Mouse (Mus musculus) lung, postnatal 14 days (tissue): Measurements from ENCODE around the gene Nr1h4.

Experiments used
- DNase-seq: peaks from one replicate; pipeline ENCODE4 v3.0.0; 2021

Gene Nr1h4

GRCm38 (mm10) chr10:89520381-89520780 is 13.0 kb downstream of the Nr1h4 start:
- DNase-seq, result no peak

- DNase-seq, result no peak
Measured at GRCm38 (mm10) chr10:89519226-89519625, 14.2 kb downstream of the Nr1h4 start.

- DNase-seq, result no peak
Measured at GRCm38 (mm10) chr10:89518365-89518764, 15.0 kb downstream of the Nr1h4 start.

DNA sequence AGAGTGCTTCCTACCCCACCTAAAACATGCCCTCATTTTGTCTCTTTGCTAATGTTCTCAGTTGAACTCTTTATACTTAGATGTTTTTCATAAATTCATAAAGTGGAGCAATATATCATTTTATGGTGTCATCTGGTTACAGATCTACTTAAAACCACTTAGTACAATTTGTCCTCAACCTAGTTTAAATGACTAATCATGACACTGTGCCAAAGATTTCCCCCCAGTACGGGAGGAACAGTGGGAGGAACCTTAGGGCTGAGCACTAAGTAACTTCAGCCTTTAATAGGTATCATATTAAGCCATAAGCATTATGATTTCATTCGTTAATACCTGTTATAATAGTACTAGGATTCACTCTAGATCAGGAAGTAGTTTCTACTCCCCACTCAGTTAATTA is 17.6 kb downstream of the Nr1h4 start:
- DNase-seq, result no peak

DNA sequence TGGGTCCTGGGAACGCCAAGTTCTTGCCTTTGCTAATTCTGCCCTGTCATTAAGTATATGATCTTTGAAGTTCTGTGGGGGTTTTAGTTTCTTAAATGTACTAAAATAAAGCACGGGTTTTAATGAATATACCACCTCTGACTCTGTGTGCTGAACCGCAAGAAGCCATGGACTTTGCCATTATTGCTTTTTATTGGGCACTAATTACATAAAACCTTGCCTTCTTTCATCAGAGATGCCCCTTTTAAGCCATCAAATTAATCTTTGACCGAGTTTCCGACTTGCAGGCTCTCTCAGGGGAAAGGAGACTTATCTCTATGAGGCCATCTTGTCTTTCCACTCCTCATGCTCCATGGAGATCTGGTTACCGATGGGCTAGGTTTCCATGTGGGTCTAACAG is 20.8 kb downstream of the Nr1h4 start:
- no peak for DNase-seq

DNA sequence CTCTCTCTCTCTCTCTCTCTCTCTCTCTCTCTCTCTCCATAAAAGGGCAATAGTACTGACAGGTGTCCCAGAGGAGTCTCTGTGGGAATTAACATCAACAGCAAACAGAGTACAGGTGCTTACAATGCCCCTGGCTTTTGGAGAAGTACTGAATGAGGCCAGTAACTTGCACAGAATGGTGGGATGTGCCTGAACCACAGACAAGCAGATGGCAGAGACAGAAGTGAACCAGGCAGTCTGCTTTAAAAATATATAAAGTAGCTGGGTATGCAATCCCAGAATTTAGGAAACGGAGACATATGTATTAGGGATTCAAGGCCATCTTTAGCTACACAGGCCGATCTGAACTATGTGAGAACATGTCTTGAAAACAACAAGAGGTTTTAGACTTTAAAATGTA is 22.8 kb downstream of the Nr1h4 start:
- DNase-seq, result no peak

DNA sequence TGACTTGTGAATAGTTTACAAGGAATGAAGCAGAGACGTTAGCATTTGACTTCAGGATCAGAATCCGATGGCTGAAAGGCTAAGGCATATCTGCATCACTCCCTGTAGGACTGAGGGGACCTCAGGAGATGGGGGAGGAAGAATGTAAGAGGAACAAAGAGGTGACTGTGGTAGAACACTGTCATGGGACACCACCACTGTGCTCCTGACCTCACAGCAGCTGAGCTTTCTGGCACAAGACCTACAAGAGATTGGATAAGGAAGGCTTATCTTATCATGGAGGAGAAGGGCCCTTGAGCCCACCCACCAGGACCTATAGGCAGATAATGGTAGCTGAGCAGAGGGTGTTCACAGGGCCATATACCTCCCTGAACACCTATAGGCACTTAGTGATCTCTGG is 24.8 kb downstream of the Nr1h4 start:
- no peak for DNase-seq

DNA sequence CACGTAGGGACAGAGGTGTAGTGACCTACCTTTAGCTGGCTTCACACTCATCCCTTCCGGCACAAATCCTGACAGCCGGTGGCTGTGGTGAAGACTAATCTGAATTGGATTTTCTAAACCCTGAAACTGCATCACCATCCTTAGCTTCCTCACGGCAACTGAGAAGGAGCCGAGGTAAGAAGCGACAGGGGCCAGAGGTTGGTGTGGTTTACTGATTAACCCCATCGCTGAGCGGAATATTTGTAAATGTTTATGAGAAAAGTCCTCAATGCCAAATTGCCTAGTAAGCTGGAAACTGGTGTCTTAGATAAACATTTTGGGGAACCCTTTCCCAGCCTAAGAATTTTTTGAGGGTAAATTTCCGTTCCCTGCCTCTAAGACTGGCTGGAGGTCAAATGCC is 26.9 kb downstream of the Nr1h4 start:
- DNase-seq, result no peak

GRCm38 (mm10) chr10:89505592-89505955 is 27.8 kb downstream of the Nr1h4 start:
- no peak for DNase-seq

DNA sequence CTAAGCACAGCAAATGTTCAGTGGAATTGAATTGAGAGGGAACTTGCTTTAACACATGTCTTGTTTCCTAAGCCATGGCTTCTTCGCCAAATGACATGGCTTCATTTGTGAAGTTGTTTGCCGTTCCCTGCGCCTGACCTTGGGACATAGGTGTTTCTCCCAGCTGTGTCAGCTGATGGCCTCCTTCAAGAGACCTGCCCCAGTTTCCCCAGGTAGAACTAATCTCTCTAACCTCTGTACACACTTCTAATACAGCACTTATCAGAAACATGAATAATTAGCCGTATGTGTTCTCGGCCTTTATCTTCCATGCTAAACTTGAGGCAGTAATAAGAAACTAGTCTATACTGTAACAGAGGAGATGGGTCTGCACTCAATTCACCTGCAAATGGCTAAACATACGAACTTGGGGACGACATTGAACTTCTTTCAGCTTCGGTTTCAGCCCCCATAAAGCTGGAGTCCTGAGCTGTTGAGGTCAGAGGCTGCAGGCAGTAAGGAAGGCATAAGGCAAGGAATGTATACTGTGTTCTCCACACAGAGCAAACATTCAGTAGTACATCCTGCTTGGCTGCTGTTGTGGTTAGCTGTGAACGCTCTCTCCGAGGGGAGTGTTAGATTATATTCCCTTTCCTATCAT is 28.3 kb downstream of the Nr1h4 start:
- no peak for DNase-seq

GRCm38 (mm10) chr10:89502986-89503560 is 30.3 kb downstream of the Nr1h4 start:
- no peak for DNase-seq

- no peak for DNase-seq
Measured at GRCm38 (mm10) chr10:89501902-89502301, 31.5 kb downstream of the Nr1h4 start.

DNA sequence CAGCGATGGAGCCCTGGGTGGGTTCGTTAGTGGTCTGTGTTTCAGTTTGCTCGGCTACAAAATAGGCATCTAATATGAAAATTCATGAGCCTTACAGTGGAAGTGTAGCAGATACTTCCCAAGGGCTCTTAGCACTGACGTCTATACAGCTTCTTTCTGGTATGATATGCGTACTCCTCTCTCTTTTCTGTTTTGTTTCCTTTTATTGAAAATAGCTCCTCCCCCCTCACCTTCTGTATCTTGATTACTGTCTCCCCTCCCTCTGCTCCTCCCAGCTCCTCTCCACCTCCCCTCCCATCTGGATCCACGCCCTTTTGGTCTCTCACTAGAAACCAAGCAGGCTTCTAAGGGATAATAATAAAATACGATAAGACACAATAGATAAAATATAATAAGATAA is 37.8 kb downstream of the Nr1h4 start:
- no peak for DNase-seq

DNA sequence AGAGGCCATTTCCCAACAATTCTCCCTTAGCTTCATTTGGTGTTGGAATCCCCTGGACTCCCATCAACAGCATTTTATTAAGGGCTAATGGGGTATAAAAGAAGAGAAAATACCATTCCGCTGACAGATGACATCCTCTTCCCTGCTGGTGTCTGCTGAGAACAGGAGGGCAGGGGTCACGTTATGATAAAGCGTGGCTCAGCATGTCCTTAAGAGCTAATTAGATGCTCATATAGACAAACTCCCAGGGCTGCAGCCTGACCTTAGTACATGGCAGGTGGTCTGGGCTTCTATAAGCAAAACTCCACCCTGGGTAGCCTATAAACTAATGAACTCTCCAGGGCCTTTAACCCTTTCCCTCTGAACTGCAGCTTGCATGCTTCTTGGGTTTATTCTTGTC is 42.1 kb downstream of the Nr1h4 start:
- DNase-seq, result no peak

GRCm38 (mm10) chr10:89490250-89490649 is 43.1 kb downstream of the Nr1h4 start:
- DNase-seq, result no peak

- no peak for DNase-seq
Measured at GRCm38 (mm10) chr10:89489459-89489858, 43.9 kb downstream of the Nr1h4 start.

DNA sequence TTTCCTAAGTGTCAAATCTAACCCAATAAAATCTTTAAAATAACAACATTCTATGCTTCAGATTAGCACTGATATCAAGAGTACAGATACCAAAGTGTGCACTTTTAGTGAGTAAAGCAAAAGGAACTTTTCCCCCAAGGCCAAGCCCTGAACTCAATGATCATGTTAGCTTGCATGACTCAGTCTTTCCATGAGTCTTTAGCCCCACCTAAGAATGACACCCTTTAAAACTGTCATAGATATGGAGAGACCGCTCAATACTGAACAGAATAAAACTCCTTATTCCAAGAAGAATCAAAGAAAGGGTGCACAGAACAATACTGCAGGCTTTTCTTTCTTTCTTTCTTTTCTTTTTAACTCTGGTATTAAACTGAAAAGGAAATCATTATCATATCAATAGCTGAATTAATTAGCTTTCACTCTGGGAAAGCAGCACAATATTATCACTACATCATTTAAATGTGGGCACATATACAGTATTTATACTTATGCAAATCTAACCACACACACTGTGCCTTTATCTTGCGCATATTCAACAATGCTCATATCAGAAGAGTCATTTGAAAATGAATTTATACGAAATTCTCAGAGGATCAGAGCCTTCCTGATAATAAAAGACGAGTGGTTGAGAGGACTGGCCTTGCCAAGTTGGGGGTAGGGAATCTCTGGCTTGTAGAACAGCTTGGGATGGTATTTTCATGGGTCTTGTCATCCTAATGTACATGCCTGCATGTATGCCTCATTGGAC is 46.2 kb downstream of the Nr1h4 start:
- DNase-seq, result no peak

- DNase-seq, result no peak
Measured at GRCm38 (mm10) chr10:89484907-89485306, 48.5 kb downstream of the Nr1h4 start.

DNA sequence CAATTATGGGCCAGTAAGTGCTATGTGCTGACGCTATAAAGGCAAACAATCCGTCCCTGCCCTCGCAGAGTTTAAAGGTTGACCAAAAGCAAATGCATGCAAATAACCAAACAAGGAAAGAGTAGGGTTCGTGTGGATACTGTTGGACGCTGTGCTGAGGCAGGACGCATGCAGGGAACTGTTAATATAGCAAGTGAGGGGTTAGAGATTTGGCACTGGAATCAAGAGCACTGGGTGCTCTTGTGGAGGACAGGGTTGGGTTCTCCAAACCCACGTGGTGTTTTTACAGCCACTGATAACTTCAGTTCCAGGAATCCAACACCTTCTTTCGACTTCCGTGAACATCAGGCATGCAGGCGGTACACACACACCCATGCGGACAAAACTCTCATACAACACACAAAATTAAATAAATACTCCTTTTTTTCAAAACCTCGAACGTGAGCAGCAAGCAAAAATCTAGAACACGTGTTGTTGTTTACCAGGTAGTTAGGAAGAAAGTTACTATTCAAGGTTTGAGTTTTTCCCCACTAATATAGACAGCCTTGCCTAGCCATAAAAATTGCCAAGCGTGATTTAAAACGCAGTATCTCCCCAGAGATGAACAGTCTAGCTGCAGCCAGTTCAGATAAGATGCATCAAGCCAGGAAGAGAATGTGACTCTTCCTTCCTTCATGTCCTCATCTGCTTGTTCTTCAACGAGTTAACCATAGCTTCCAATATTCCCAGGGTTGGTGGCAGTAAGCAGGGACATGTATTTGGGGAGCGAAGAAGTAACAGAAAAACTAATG is 49.4 kb downstream of the Nr1h4 start:
- DNase-seq, result no peak

- no peak for DNase-seq
Measured at GRCm38 (mm10) chr10:89483113-89483512, 50.3 kb downstream of the Nr1h4 start.

DNA sequence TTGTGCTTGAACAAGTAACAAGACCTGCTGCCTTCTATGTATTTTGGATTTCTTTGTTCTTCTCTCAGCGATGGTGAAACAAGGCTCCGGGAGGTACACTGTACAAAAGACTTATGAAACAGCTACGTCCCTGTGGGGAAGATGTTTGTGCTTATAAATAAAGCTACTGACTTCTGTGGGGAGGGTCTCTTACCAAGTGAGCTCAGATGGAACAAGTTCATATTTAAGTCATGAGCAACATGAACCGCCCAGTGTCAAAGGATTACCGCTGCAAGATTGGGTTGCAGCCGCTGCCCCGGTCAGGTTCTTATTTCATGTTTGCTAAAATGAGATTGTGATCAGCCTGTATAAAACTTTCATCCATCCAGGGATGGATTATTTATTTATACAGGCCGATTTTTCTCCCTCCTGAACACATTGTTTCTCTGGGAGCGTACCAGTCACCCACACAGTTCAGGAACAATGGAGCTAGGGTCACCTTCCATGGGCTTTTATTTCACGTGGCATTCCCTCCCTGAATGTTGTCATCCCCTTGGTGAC is 51.2 kb downstream of the Nr1h4 start:
- no peak for DNase-seq

DNA sequence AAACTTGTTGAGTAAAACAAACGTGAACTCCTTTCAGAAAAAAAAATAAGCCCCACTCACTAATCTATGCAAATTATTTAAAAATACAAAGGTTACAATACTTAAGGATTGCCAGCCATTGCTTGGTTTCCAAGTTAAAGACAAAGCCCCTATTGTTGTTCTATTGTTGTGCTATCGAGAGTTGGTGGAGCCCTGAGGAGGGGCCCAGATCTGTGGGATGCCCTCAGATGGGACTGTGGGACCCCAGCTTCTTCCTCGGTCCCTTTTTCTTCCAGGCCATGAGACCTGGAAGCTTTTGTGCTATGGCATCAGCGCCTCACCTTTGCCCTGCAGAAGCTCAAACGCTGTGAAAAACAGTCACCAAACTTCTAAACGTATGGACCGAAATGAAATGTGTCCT is 51.7 kb downstream of the Nr1h4 start:
- DNase-seq, result no peak

DNA sequence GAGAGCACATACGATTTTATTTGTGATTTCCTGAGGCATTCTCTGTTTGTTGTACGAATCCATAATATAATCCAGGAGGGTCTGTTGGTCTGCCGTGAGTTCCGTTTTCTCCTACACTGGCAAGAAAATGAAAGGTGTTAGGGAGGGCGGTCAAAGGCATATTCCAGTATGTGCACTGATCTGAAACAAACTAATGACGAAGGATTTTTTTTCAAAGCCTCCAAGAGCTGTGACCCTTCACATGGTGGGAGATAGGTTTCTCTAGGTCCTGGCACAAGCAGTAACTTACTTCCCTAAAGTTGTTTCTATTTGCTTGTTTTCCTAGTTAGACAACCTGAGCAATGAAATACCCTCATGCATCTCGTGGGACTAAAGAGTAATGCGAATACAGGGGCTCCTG is 54.6 kb downstream of the Nr1h4 start:
- no peak for DNase-seq
